Mouse (Mus musculus) fat pad, adult 2 months (tissue): ENCODE measurements around the gene Ncbp1.
A peak's percentile ranks its signal among the peaks of the same experiment; 100 is the strongest.
"Not testable (repeated sequence)": the region's sequence is repeated elsewhere in the genome, so short reads cannot be mapped to it uniquely, and the experiment has no call there.

ENCODE experiments used
- DNase-seq: peaks from one replicate; pipeline ENCODE4 v3.0.0-alpha.2; 2011; ENCODE audit warnings: low read depth, low spot score; ENCODE audit errors: extremely low read depth

Ncbp1 gene

GRCm38 (mm10) chr4:46126541-46126940 is 11.9 kb upstream of the Ncbp1 start:
- DNase-seq, result no peak

DNA sequence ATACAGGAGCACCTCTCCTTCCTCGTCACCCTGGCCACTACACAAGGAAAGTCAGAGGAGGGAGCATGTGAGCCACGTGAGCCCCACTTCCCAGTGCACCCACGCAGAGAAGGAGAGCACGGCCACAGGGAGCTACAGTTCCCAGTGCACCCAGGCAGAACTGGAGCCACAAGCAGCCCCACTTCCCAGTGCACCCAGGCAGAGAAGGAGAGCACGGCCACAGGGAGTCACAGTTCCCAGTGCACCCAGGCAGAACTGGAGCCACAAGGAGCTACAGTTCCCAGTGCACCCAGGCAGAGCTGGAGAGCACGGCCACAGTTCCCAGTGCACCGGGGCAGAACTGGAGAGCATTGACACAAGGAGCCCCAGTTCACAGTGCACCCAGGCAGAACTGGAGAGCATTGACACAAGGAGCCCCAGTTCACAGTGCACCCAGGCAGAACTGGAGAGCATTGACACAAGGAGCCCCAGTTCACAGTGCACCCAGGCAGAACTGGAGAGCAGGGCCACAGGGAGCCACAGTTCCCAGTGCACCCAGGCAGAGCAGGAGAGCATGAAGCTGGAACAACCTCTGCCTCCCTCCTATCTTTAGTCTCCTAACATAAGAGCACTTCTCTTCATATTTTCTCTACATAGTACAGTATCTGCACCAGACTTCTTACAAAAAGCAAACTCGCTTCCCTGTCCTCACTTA is 9.0 kb upstream of the Ncbp1 start:
- no peak for DNase-seq

DNA sequence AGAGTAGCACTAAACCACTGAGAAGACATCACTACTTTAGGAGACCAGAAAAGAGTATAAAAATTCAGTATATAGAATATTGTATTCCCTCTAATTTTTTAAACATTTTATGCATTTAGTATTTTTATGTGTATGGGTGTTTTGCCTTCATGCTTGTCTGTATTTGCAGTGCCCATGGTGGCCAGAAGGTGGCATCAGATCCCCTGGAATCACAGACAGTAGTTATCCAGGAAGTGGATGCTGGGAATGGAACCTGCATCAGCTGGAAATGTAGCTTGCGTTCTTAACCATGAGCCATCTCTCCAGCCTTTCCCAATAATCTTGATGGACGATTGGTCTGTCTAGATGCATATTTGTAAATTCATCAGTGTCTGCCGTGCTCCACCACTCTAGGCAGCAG is 8.2 kb upstream of the Ncbp1 start:
- no peak for DNase-seq

DNA sequence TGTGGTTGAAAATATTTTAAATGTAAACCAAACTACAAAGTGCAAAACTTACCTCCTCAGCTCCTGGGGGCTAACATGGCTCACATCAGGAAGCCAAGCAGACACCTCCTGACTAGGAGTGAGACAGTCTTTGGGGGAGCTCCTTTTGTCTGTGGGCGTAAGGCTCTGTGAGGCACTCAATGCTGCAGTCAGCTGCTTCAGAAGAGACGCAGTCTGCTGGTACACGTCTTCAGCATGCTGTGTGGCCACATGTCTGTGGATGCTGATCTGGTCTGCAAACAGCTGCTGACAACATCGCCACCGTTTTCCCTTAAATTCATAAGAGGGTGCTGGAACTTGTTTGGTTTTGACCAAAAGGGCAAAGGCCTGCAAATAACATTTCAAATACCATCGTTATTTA is 6.6 kb upstream of the Ncbp1 start:
- DNase-seq, result no peak

- DNase-seq, result no peak
Measured at GRCm38 (mm10) chr4:46137629-46138286, 655 bp upstream of the Ncbp1 start.

- DNase-seq, result no peak
Measured at GRCm38 (mm10) chr4:46144323-46144722, 5.9 kb downstream of the Ncbp1 start.

DNA sequence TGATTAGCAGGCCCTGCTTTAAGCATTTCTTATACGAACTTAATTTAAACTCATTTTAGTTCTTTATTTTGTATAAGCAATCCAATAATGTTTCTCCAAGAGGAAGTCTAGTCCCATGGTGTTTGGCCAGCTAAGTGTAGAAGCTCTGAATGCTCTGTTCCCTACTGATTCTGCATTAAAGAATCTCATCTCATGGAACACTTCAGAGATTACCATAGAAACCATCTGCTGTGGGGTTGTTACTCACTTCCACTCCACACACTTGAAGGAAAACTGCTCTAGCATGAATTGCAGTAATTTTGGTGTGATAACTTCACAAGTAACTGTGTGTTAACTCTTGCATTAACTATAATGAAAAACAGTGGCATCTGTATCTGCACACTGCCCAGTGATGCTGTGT is 8.5 kb downstream of the Ncbp1 start:
- no peak for DNase-seq

- DNase-seq, result no peak
Measured at GRCm38 (mm10) chr4:46151903-46152544, 13.6 kb downstream of the Ncbp1 start.

DNA sequence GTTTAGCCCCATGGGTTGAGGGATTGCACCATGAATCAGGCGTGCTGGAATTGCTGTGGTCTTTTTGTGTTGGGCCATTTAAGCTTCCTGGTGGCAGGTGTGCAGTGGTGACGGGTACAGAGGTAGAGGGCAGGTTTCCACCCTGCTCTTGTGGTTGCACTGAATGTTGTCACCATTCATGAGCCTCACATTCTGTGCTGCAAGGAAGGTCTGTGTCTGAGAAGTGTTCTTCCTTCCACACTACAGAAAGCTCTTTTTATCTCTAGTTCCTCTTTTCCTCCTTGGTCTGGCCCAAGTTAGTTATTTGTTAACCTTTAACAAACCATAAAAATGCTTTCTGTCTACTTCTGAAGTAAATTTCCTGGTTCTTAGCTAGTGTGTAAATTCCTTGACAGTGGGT is 25.6 kb downstream of the Ncbp1 start:
- no peak for DNase-seq

DNA sequence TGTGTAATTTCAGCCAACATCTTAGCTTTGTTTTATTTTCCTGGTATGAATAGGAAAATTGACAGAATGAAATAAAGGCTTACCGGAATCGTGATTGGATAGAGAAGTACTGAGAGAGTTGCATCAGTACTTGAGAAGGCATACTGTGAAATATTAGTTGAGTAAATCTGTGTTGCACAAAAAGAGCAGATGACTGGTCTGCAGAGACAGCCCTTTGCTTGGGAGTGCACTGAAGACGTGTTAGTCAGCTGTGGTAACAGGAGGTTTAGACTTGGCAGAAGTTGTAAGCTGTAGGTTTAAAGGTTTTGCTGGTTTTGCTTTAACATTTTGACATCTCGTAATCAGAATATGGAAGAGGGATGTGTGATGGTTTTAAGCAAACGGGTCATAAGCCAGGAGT is 27.4 kb downstream of the Ncbp1 start:
- DNase-seq, result peak; percentile 61

DNA sequence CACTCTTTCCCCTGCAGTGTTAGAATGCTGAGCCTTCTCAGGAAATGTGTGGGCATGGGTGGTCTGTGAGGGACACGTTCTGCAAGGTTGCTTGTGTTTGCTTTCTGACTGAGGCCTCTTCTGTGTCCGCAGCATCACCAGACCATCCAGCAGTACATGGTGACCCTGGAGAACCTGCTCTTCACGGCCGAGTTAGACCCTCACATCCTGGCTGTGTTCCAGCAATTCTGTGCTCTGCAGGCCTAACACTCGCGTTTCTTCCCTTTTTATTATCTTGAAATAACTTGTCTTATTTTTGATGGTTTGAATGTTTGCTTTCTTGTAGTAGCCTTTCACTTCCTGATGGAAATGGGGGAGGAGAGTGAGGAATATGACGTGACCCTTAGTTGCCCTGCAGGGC is 33.3 kb downstream of the Ncbp1 start:
- DNase-seq, result no peak

DNA sequence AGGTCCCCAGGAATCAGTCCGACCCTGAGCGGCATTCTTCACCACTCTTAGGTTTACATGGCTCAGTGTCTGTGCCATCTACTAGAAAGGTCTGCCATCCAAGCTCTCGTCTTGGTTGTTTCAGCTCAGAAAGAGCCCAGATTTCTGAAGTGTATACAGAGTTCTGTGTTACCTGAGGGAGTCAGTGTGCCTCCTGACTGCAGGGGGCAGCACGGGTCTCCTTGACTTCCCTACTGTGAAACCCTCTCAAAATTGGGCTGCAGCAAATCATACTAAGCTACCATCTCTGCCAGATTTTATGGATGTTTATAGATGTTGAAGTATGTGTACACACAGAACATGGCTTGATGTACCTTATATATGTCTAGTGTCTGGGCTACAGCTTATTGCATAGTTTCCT is 37.9 kb downstream of the Ncbp1 start:
- no peak for DNase-seq

DNA sequence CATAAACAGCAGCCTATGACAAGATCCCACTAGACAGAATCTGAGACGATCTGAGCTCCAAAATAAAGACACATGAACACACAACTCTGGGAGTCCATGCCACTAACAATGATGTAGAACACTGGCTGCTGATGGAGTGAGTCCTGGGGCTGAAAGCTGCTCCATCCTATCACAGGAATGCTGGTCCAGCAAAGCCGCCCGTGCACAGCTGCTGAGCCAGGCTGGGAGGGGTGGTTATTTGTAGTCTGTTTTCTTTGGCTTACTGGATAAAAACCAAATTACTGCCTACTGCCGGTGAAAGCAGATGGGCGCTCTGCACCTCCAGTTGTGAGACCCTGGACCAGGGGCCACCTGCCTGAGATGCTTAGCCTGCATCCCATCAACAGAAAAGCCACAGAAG is 38.6 kb downstream of the Ncbp1 start:
- DNase-seq, result no peak

GRCm38 (mm10) chr4:46177496-46177895 is 39.1 kb downstream of the Ncbp1 start:
- DNase-seq, result no peak

- no peak for DNase-seq
Measured at GRCm38 (mm10) chr4:46181168-46181567, 42.8 kb downstream of the Ncbp1 start.

- no peak for DNase-seq
Measured at GRCm38 (mm10) chr4:46182181-46182580, 43.8 kb downstream of the Ncbp1 start.

DNA sequence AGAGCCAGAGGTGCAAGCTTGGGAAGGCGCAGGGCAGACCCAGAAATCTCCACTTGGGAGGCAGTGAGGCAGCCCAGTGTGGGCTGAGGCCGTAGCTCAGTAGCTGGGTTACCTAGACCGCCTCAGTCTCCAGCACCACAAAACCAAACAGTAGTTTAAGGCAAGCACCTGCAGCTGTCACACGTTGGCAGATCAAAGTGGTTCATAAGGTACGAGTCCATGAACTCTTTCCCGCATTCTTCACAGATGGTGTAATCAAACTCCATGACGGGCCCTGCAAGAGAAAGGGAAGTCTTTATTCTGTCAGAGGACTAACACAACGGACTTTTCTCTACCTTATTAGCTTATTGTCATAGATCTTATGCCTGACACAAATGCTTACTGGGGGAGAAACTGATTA is 47.0 kb downstream of the Ncbp1 start:
- DNase-seq, result no peak

DNA sequence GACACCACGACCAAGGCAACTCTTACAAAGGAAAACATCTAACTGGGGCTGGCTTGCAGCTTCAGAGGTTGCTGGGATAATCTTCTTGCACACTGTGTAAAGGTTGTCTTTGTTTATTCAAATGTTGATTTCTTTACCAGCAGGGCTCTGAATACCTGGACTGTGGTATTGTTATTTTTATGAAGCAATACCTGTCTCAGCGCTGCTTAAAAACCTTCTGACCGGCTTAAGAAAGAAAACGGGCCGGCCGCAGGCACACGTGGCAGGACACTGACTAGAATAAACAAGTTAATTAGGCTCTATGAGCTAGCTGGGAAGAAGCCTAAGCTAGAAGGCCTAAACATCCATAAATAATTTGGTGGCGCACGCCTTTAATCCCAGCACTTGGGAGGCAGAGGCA is 47.5 kb downstream of the Ncbp1 start:
- no peak for DNase-seq

DNA sequence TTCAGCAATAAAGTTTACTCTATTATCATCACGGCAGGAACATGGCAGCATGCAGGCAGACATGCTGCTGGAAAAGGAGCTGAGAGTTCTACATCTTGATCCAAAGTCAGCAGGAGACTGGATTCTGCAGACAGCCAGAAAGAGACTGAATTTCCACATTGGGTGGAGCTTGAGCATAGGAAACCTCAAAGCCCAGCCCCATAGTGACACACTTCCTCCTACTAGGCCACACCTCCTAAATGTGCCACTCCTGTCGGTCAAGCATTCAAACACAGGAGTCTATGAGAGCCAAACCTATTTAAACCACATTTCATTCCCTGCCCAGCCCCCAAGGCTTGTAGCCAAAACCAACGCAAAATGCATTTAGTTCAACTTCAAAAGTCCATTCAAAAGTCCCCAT is 48.1 kb downstream of the Ncbp1 start:
- DNase-seq, result no peak

- DNase-seq, result not testable (repeated sequence)
Measured at GRCm38 (mm10) chr4:46192011-46192410, 53.6 kb downstream of the Ncbp1 start.

DNA sequence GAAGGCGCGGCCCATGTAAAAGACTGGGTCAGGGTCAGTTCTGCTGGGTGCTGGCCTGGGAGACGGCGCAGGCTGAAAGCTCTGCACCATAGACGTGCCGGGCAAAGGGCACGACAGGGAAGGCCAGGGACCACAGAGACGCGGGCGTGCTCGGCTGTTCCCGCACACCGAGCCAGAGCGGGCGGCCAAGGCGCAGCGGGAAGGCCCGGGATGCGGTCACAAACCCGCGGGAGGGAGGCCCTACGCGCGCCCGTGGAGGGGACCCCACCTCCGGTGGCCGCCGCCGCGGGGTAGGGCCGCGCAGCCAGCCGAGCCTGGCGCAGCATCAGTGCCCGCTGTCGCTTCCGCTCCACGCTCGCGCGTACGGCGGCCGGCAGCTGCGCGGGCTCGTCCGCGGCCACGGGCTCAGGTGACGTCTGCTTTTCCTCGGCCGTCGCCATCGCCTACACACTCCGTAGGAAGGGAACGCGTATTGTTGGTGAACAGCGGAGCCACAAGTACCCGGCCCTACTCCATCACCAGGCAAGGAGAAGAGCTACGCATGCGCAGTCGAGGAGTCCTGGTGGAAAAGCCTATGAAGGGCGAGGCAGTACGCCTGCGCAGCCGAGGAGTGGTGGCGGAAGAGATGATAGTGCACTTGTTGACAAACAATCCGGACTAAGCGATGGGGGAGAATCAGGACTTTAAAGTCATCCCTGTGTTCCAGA is 57.5 kb downstream of the Ncbp1 start, which contains the start of gene Xpa:
Gene Xpa, minus strand, starts transcription at position 531 of the 707 bp plus-strand sequence.
- peak; percentile 56 for DNase-seq

DNA sequence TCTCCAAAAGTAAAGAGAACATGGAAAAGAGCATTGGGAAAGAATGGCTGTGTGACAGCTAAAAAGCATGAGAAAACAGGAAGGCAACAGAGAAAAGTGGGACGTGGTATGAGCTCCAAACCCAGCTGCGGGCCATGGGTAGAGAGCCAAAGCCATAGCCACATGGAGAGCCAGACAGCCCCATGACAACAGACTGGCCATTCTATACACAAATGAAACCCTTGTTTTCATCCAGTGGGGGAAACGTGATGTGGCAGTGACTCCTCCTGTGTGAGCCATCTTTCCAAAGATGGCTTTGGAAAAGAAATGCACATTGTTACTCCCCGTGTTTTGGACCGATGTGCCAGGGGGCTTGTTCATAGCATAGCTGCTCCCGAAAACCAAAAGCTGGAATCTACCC is 58.1 kb downstream of the Ncbp1 start:
- DNase-seq, result no peak
